Mouse (Mus musculus) lung, adult 2 months (tissue): ENCODE data around the gene Rreb1.

Experiments
- CTCF ChIP-seq: fragments of 200-500 bp; IDR thresholded peaks from 2 replicates; pipeline ENCODE4 v1.5.1; 2011; ENCODE audit warnings: mild to moderate bottlenecking, low read length, control low read depth; ENCODE audit not compliant: insufficient read depth
- POLR2A ChIP-seq: fragments of 200-500 bp; IDR thresholded peaks from 2 replicates; pipeline ENCODE4 v1.6.1; 2011; ENCODE audit warnings: low read depth, mild to moderate bottlenecking, control low read depth, low read length, borderline replicate concordance; ENCODE audit errors: extremely low read depth

- TF ChIP-seq CTCF (no peak), POLR2A (no peak)
These were observed 158.2 kb downstream of the Rreb1 start for GRCm38 (mm10) chr13:37936351-37936750.
